Mouse (Mus musculus) hindbrain, embryonic 13.5 days (tissue): ENCODE results near the gene Adm2. TPM values are rescaled to one million over a fixed set of nuclear protein-coding genes. Genes with fewer than 3 reads are reported as not detected.
A peak's percentile ranks its signal among the peaks of the same experiment; 100 is the strongest.

Experiments
- ATAC-seq: fragments of 200-750 bp; cut with Nextera tagmentation; 2 replicates; pipeline ENCODE4 v1.8.0; 2017; ENCODE audit warnings: moderate TSS enrichment; ENCODE audit not compliant: low FRiP score
- H3K27ac ChIP-seq: fragments of 300-500 bp; sonication (generic); 2 replicates; pipeline ENCODE4 v1.5.1; 2015; ENCODE audit warnings: inconsistent platforms, mild to moderate bottlenecking, moderate library complexity
- H3K27me3 ChIP-seq: fragments of 300-500 bp; sonication (generic); 2 replicates; pipeline ENCODE4 v1.6.1; 2015; ENCODE audit warnings: mild to moderate bottlenecking, inconsistent platforms
- H3K36me3 ChIP-seq: fragments of 300-500 bp; sonication (generic); 2 replicates; pipeline ENCODE4 v1.6.1; 2015; ENCODE audit warnings: mild to moderate bottlenecking, inconsistent platforms
- H3K4me1 ChIP-seq: fragments of 300-500 bp; sonication (generic); replicated peaks from 2 replicates; pipeline ENCODE4 v1.6.1; 2015; ENCODE audit warnings: inconsistent platforms
- H3K4me2 ChIP-seq: fragments of 300-500 bp; sonication (generic); 2 replicates; pipeline ENCODE4 v1.6.1; 2015; ENCODE audit warnings: inconsistent platforms, mild to moderate bottlenecking, moderate library complexity
- H3K4me3 ChIP-seq: fragments of 300-500 bp; sonication (generic); 2 replicates; pipeline ENCODE4 v1.5.1; 2015; ENCODE audit warnings: mild to moderate bottlenecking, inconsistent platforms
- H3K9ac ChIP-seq: fragments of 300-500 bp; sonication (generic); 2 replicates; pipeline ENCODE4 v1.6.1; 2015; ENCODE audit warnings: mild to moderate bottlenecking, inconsistent platforms
- H3K9me3 ChIP-seq: fragments of 300-500 bp; sonication (generic); 2 replicates; pipeline ENCODE4 v1.6.1; 2016; ENCODE audit warnings: inconsistent platforms
- whole genome bisulfite sequencing: fragments of 180-500 bp; shearing (Covaris S2); methylation state at CpG from one replicate; pipeline ENCODE4 v1.1.7; 2015; 5-methylcytosine and 5-hydroxymethylcytosine counted together
- microRNA-seq: library from miRNA; unstranded; fragments of <30 nt; microRNA quantifications from one replicate; pipeline ENCODE4, GENCODE M21; 2016
- polyA plus RNA-seq: library from polyadenylated mRNA; unstranded; fragments of >200 nt; fragmentation: Nextera tagmentation; extraction: Ambion mirVana; gene quantifications from 2 replicates; pipeline ENCODE4 v1.2.1, GENCODE M21; 2015

The Adm2 gene
- polyA plus RNA-seq, 1 experiment from 2014 or later, result not detected

DNA sequence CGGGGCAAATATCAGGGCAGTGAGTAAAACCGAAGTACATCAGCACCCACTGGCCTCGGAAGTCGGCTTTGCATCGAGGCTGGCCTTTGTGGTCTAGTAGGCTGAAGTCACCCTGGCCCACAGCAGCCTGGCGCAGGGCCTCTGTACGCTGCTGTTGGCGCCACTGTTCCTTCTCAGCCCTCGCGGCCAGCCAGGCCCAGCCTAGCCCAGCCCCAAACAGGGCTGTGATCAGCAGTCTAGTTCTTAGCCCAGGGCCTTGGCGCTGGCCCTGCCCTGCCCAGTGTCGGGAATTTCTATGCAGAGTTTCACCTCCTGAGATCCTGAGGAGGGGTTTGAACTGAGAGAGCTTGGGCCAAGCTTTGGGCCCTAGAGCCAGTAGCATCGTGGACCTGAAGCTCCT is 49.5 kb downstream of the Adm2 start:
- H3K4me1 ChIP-seq, result peaks cover 22% of the 10 kb centered on the region
- H3K27me3 ChIP-seq, result peaks cover 13% of the 10 kb centered on the region
- peaks cover 58% of the 10 kb centered on the region for H3K36me3 ChIP-seq
- no peak for ATAC-seq
- 90% methylated on average over 13 of the region's 13 CpGs for WGBS
- H3K9me3 ChIP-seq, result no peaks in the 10 kb centered on the region
- H3K27ac ChIP-seq, result no peak overlapping the region
- H3K9ac ChIP-seq, result no peak overlapping the region
- H3K4me2 ChIP-seq, result no peak overlapping the region
- H3K4me3 ChIP-seq, result no peak overlapping the region

DNA sequence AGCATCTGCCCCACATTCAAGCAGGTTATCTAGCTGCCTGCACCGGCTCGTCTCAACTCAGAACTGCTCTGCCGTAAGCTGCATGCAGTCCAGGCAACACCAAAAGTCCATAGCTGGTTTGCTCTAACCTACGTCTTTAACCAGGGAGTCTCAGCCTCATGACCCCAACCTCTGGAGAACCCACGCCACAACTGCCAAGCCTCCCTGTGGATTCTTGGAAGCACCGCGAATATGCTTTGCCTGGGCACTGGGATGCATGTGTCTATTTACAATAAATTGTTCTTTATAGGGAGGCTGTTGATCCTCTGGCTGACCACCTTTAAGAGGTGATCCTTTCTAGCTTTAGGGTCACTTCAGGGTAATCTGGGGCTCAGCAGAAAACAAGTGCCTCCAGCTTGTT is 50.0 kb downstream of the Adm2 start:
- Histone ChIP-seq H3K27ac (peak overlapping the region; percentile 96), H3K9ac (peak overlapping the region; percentile 87)
- WGBS, result 86% methylated on average over 7 of the region's 7 CpGs

DNA sequence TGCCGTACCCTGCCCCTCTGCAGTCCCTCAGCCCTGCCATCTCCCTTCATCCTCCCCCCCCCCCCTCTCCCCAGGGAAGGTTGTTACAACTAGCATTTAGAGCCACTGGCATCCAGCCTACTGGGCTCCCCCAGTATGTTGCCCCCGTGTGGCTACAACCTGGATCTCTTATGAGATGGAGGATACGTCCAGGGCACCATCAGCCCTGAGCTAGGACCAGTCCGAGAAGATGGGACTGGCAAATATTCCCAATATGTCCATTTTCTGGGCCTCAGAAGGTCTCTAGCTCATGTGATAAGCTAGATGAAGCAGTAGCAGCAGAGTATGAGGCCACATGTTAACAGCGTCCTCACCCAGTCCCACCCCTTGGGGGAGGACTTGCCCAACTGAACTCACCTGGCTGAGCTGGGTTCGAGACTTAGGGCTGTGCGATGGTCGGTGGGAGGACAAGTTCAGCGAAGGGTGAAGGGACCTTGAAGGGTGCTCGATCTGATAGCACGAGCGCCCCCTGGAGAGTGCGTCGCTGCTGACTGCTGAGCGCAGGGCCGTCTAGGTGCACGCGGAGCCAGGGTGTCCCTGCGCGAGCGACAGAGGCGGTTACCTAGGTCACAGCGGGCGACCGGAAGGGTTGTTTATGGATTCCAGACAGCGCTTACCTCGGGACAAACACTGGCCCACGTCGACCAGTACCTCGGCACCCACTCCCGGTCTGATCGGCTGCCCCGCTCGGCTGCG is 50.7 kb downstream of the Adm2 start:
- peaks cover 47% of the 10 kb centered on the region for H3K36me3 ChIP-seq
- H3K4me3 ChIP-seq, result peak overlapping the region; percentile 68
- H3K4me1 ChIP-seq, result peaks cover 30% of the 10 kb centered on the region
- no peaks in the 10 kb centered on the region for H3K9me3 ChIP-seq
- peak; percentile 80 for ATAC-seq
- H3K9ac ChIP-seq, result peak overlapping the region; percentile 87
- peaks cover 25% of the 10 kb centered on the region for H3K27me3 ChIP-seq
- WGBS, result 2% methylated on average over 35 of the region's 35 CpGs
- peak overlapping the region; percentile 86 for H3K4me2 ChIP-seq
- peak overlapping the region; percentile 96 for H3K27ac ChIP-seq

More for the DNA sequence above, 50.0 kb downstream of the Adm2 start:
- Histone ChIP-seq H3K27me3 (peaks cover 18% of the 10 kb centered on the region), H3K4me2 (peak overlapping the region; percentile 86), H3K36me3 (peaks cover 53% of the 10 kb centered on the region), H3K4me3 (peak overlapping the region; percentile 68), H3K4me1 (peaks cover 25% of the 10 kb centered on the region), H3K9me3 (no peaks in the 10 kb centered on the region)
- no peak for ATAC-seq

DNA sequence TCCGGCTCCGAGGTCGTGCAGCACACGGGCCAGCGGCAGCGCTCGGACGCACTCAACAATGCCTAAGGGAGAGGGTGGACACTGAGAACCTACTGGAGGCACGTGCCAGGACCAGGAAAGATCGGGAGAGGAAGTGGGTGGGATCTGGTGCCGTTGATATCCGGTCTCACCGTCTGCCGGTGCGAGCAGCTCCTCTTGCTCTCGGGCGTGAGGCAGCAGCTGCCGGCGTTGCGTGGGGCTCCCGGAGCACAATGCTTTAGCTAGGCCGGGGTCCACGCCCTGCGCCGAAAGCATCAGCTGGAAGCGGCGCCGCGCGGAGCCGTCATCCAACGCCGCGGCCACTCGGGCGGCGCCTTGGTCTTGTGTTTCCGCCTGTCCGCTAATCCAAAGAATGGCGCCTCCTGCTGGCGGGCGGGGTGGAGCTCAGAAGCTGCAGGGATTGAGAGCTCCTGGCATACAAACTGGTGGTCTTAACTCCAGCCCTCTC is 51.3 kb downstream of the Adm2 start, which contains the start of gene Sco2:
TSS of gene Sco2 (minus strand) at position 85 of the 487 bp plus-strand sequence.
- Histone ChIP-seq H3K27me3 (peaks cover 31% of the 10 kb centered on the region), H3K27ac (peak within 1 kb of the TSS; percentile 96), H3K4me3 (peak within 1 kb of the TSS; percentile 68), H3K4me1 (peaks cover 36% of the 10 kb centered on the region), H3K9me3 (no peaks in the 10 kb centered on the region), H3K4me2 (peak within 1 kb of the TSS; percentile 86), H3K36me3 (peaks cover 41% of the 10 kb centered on the region), H3K9ac (peak within 1 kb of the TSS; percentile 87)
- under 1% methylated on average over 42 of the region's 42 CpGs for WGBS
- ATAC-seq, result peak; percentile 86

Small RNAs within 50 kb of the gene (microRNA-seq; reads per million reads assigned to microRNA genes)
- not detected for gene Mir6959

Other genes starting within 250 kb of the Adm2 start
- 38.8 and 39.5 TPM in 2 replicates for gene Trabd, start 247.6 kb upstream of the Adm2 start, polyA plus RNA-seq
- gene Selenoo, start 233.6 kb upstream of the Adm2 start, polyA plus RNA-seq, result 19.9 and 20.7 TPM in 2 replicates
- gene Tubgcp6, start 199.6 kb upstream of the Adm2 start, polyA plus RNA-seq, result 17.5 and 18.9 TPM in 2 replicates
- gene Hdac10, start 194.0 kb upstream of the Adm2 start, polyA plus RNA-seq, result 24.3 and 24.5 TPM in 2 replicates
- 5.9 and 7.1 TPM in 2 replicates for gene Mapk12, start 182.0 kb upstream of the Adm2 start, polyA plus RNA-seq
- 36.1 and 36.5 TPM in 2 replicates for gene Mapk11, start 173.1 kb upstream of the Adm2 start, polyA plus RNA-seq
- 99.2 and 104 TPM in 2 replicates for gene Plxnb2, start 141.9 kb upstream of the Adm2 start, polyA plus RNA-seq
- 75.1 and 86.5 TPM in 2 replicates for gene Dennd6b, start 126.2 kb upstream of the Adm2 start, polyA plus RNA-seq
- gene Ppp6r2, start 111.2 kb upstream of the Adm2 start, polyA plus RNA-seq, result 82.8 and 87.3 TPM in 2 replicates
- 78.4 and 83.3 TPM in 2 replicates for gene Sbf1, start 7.4 kb upstream of the Adm2 start, polyA plus RNA-seq
- gene Miox, start 11.7 kb downstream of the Adm2 start, polyA plus RNA-seq, result not detected in 2 replicates
- gene Lmf2, start 32.9 kb downstream of the Adm2 start, polyA plus RNA-seq, result 32.2 and 32.6 TPM in 2 replicates
- gene Ncaph2, start 33.0 kb downstream of the Adm2 start, polyA plus RNA-seq, result 104 TPM in 2 replicates
- gene Sco2, start 51.1 kb downstream of the Adm2 start, polyA plus RNA-seq, result 10.9 and 11.3 TPM in 2 replicates
- gene Tymp, start 54.3 kb downstream of the Adm2 start, polyA plus RNA-seq, result 2.2 and 2.4 TPM in 2 replicates
- 2.4 and 3.4 TPM in 2 replicates for gene Odf3b, start 56.6 kb downstream of the Adm2 start, polyA plus RNA-seq
- 0.05 TPM in 1 of 2 replicates, not detected in the other for gene Klhdc7b, start 62.2 kb downstream of the Adm2 start, polyA plus RNA-seq
- not detected in 2 replicates for gene Syce3, start 87.8 kb downstream of the Adm2 start, polyA plus RNA-seq
- 0.99 and 1.3 TPM in 2 replicates for gene Cpt1b, start 103.1 kb downstream of the Adm2 start, polyA plus RNA-seq
- 5.4 and 8.2 TPM in 2 replicates for gene C730034F03Rik, start 106.9 kb downstream of the Adm2 start, polyA plus RNA-seq
- not detected in 2 replicates for gene Gm44502, start 107.0 kb downstream of the Adm2 start, polyA plus RNA-seq
- gene Chkb, start 107.2 kb downstream of the Adm2 start, polyA plus RNA-seq, result 92.7 and 98.4 TPM in 2 replicates
- gene Mapk8ip2, start 131.2 kb downstream of the Adm2 start, polyA plus RNA-seq, result 74.0 and 80.1 TPM in 2 replicates
- 19.7 and 21.2 TPM in 2 replicates for gene Arsa, start 154.7 kb downstream of the Adm2 start, polyA plus RNA-seq
- 11.0 and 12.1 TPM in 2 replicates for gene Shank3, start 176.9 kb downstream of the Adm2 start, polyA plus RNA-seq
- 1.5 and 2.0 TPM in 2 replicates for gene Acr, start 245.6 kb downstream of the Adm2 start, polyA plus RNA-seq